Mouse (Mus musculus): ENCODE results near the gene Doc2b.

The Doc2b gene

GRCm38 (mm10) chr11:75796029-75796445 lies at the start of gene Doc2b:
Doc2b (minus strand) TSS chr11:75796049.
- DNase-seq (ENCODE audit: low read depth), result no peak

DNA sequence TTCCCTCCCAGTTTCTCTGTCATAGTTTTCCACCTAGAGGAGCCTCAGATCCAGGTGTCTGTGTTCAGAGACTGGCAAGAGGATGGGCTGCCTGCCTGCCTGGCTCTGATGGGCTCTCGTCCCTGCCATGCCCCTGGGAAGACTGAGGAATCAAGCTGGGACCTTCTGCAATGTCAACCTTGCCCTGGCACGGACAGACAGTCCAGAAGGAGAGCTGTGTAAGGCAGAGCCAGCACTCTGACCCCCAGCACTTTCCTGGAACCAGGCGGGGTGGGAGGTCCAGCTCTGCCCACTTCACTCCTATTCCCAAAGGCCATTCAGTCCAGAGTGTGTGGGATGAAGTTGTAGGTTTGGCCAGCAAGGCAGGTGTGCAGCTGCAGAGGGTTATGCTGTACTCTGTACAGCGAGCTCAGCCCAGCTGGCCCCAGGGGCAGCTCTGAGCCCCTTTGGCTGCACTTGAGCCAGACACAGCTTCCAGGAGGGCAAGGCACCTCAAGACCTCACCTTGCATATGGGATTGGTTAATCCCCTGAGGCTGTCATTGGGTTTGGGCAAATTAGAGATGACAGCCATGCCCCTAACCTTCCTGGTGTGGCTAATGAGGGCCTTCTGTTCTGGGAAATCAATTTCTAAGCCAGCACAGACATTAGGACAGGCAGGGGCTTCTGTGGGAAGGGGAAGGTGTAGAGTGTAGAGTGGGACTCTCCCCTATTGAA lies 47.2 kb upstream of the Doc2b start:
- no peak for DNase-seq (ENCODE audit: low read depth)

GRCm38 (mm10) chr11:75841503-75841902 lies 45.7 kb upstream of the Doc2b start:
- DNase-seq (ENCODE audit: low read depth), result no peak

- DNase-seq (ENCODE audit: low read depth), result no peak
These were observed 43.9 kb upstream of the Doc2b start for GRCm38 (mm10) chr11:75839536-75840430.

- no peak for DNase-seq (ENCODE audit: low read depth)
These were observed 43.1 kb upstream of the Doc2b start for GRCm38 (mm10) chr11:75838861-75839426.

DNA sequence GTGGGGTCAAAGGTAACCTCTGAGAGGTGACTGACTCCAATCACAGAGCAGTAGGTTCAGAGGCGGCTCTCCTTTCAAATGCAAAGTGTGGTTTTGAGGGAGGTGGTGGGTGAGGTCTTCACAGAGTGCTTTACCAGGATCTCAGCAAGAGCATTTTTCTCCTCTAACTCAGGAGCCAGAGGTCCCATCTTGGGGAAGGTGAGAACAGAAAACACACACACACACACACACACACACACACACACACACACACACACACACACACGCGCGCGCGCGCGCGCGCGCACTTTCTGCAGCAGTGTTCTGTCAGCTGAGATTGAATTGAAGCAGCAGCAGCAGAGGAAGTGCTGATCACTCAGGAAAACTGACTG lies 40.4 kb upstream of the Doc2b start:
- no peak for DNase-seq (ENCODE audit: low read depth)

DNA sequence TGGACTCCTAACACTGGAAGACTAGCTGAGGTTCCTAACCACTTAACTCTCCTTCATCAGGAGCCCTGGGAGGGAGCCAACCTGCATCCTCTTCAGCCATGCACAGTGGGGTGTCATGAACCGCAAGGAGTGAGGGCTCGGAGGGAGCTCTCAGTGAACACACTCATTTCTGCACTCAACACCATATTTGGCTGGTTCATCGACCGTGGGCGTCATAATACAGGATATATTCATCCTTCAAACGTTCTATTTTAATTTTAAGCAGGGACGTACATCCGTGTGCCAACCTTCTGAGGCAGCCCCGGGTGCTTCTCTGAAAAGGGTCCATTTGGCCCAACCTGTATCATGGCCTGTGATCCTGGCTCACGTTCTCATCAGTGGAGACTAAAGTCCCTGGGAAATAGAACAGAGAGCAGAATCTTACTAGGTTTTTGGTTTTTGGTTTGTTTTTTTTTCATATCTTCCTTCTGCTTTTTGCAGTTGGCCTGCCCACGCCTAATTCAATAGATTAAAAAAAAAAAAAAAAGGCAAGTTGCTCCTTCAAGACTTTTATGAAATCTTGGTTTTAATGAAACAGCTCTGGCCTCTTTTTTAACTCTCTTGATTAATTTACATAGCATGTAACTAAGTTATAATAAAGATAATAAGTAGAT lies 39.9 kb upstream of the Doc2b start:
- no peak for DNase-seq (ENCODE audit: low read depth)

- no peak for DNase-seq (ENCODE audit: low read depth)
These were observed 37.2 kb upstream of the Doc2b start for GRCm38 (mm10) chr11:75833081-75833480.

DNA sequence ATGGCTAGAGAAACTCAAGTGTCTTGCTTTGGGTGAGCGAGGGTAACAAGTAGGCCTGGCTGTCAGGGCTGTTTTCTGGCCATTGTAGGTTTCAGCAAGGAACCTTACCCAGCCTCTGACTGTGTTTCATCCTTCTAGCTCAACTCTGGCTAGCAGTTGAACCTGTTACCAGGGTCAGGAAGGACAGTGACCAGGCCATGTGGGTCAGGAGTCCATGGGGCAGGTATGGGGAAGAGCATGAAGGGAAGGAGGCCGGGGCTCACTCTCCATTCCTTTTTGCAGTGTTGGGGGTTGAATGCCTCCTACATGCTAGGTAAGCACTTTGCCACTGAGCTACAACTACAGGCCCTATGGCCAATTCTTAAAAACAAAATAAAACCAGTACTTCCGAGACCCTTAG lies 34.5 kb upstream of the Doc2b start:
- DNase-seq (ENCODE audit: low read depth), result no peak

GRCm38 (mm10) chr11:75827414-75827813 lies 31.6 kb upstream of the Doc2b start:
- no peak for DNase-seq (ENCODE audit: low read depth)

DNA sequence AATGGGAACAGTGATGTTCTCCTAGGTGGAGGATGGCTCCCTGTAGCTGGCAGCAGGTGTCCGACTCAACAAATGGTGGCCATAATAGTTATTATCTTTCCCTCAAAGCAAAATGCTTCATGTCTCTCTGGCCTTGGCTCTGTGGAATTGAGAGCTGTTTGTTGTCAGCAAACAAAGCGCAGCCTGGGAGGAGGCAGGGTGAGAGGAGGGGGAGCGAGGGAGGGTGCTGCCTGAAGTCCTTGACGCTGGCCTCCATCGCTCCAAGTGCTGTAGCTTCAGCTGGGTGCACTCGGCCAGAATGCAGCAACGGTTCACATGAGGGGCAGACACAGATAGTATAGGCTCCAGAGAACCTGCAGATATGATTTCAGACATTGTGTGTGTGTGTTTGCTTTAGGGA lies 27.7 kb upstream of the Doc2b start:
- DNase-seq (ENCODE audit: low read depth), result no peak

DNA sequence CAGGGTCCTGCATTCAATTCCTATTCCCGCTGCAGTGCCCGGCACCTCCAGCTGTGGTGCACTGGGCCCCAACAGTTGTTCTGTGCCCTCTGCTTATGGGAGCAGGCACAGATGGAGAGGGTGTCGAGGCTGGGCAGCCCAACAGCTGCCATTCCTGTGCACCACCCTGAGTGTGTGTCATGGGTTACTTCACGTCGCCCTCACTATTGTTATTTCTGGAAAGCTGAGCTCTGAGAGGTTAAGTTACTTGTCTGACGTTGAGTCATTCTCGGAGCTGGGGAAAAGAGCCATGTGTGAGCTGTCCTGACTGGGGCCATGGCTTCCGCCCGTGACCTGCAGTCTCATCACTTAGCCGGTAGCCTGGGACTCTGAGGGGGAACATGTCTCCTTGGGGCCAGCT lies 17.2 kb upstream of the Doc2b start:
- no peak for DNase-seq (ENCODE audit: low read depth)

- no peak for DNase-seq (ENCODE audit: low read depth)
These were observed 16.1 kb upstream of the Doc2b start for GRCm38 (mm10) chr11:75811900-75812299.

GRCm38 (mm10) chr11:75810526-75810925 lies 14.7 kb upstream of the Doc2b start:
- DNase-seq (ENCODE audit: low read depth), result no peak

GRCm38 (mm10) chr11:75807486-75807885 lies 11.6 kb upstream of the Doc2b start:
- DNase-seq (ENCODE audit: low read depth), result no peak

- DNase-seq (ENCODE audit: low read depth), result no peak
These were observed 6.1 kb upstream of the Doc2b start for GRCm38 (mm10) chr11:75801771-75802550.

GRCm38 (mm10) chr11:75801369-75801768 lies 5.5 kb upstream of the Doc2b start:
- no peak for DNase-seq (ENCODE audit: low read depth)

- DNase-seq (ENCODE audit: low read depth), result no peak
These were observed 842 bp upstream of the Doc2b start for GRCm38 (mm10) chr11:75796536-75797246.

DNA sequence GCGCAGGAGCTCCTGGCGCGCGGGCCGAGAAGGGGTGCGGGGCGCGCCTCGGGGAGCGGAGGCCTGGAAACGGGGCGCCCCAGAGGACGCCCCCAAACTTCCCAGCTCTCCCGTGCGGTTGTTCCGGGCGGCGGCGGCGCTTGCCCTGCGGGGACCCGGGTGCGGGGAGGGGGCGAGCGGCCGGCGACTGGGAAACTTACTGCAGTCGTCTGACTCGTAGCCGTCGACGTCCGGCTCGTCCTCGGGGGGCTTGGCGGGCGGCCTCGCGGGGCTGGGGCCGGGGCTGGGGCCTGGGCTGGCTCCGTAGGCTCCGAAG lies 570 bp downstream of the Doc2b start:
- DNase-seq (ENCODE audit: low read depth), result no peak

- DNase-seq (ENCODE audit: low read depth), result no peak
These were observed 1.1 kb downstream of the Doc2b start for GRCm38 (mm10) chr11:75794602-75795320.

- DNase-seq (ENCODE audit: low read depth), result no peak
These were observed 2.5 kb downstream of the Doc2b start for GRCm38 (mm10) chr11:75793351-75793750.

All from c-Kit-positive CD71-positive TER-119-negative erythroid progenitor cells, embryonic 14.5 days (primary cell).